ENCODE assay signal across 8 mouse cellular contexts in the genomic region with DNA sequence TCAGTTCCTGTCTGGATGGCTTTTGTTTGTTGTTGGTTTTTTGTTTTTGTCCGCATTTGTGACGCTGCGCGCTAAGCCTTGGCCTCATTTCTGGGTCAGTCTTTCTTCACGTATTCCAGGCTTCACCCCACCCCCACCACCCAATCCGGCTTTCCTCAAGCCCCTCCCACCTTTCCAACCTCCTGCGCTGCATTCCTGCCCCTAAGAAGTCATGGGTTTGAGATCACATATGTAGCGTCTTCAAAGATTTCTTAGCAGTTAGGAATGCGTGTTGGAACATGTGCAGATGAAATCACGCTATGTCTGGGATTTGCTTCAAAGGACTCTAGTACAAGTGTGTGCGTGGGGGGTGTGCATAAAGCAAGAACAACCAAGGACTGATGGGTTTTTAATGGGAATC. TPM values are rescaled to one million over a fixed set of nuclear protein-coding genes. Genes with fewer than 3 reads are reported as not detected.
DNase-seq lines count a peak whose midpoint lies in the region; ATAC-seq and TF ChIP-seq lines count a peak whose summit lies in the region.

No protein-coding gene starts in this region.

- peak overlapping the region; percentile 66 for H3K4me2 ChIP-seq in heart, embryonic 14.5 days (ENCODE audit: low read length)
- peak overlapping the region; percentile 46 for H3K4me2 ChIP-seq in hindbrain, embryonic 12.5 days (replicated peaks)
- peak overlapping the region; percentile 47 for H3K4me2 ChIP-seq in midbrain, embryonic 14.5 days (ENCODE audit: low read length)

- no peak for TF ChIP-seq CTCF in cortical plate, adult 2 months (IDR thresholded peaks at IDR 0.05; ENCODE audit: extremely low read depth, insufficient read depth, low read length)

- peak overlapping the region; percentile 18 to 37 for H3K4me3 ChIP-seq in heart, embryonic 14.5 days (ENCODE audit: control insufficient read depth in 1 of 2, insufficient read depth in 1 of 2, low read depth in 1 of 2, low read length in 2 of 2)
- peak overlapping the region; percentile 8; the same call in 1 of the 2 replicates for H3K4me3 ChIP-seq in cortical plate, adult 2 months (ENCODE audit: insufficient read depth, low read length)
- H3K4me3 ChIP-seq in hindbrain, embryonic 12.5 days: peak overlapping the region; percentile 14
- no peak overlapping the region; the same call in 1 of the 2 replicates for H3K4me3 ChIP-seq in midbrain, embryonic 14.5 days (replicated peaks; ENCODE audit: low read depth, low read length)

- 11% methylated on average over 11 of the region's 11 CpGs for WGBS in heart, embryonic 14.5 days
- WGBS in hindbrain, embryonic 12.5 days: 7% methylated on average over 11 of the region's 11 CpGs
- WGBS in midbrain, embryonic 14.5 days: 9% methylated on average over 11 of the region's 11 CpGs

- ATAC-seq in heart, embryonic 14.5 days (ENCODE audit: insufficient number of reproducible peaks, insufficient read depth, low FRiP score, low read depth): no peak
- peak; percentile 24; the same call in 1 of the 2 replicates for ATAC-seq in hindbrain, embryonic 12.5 days (ENCODE audit: low FRiP score)
- ATAC-seq in midbrain, embryonic 14.5 days (ENCODE audit: low FRiP score, low TSS enrichment): no peak

- no peak for DNase-seq in heart, adult 9 months (ENCODE audit: low spot score in 2 of 2)
- peak; percentile 43 for DNase-seq in midbrain, embryonic 14.5 days
- DNase-seq in adipocyte (ENCODE audit: low spot score): no peak
- DNase-seq in gastrocnemius, postnatal 10 days: no peak
- DNase-seq in ovary, adult 18-20 months (ENCODE audit: low spot score): no peak

- TF ChIP-seq POLR2A in cortical plate, adult 2 months (IDR thresholded peaks at IDR 0.05; ENCODE audit: extremely low read depth, insufficient read depth, low read length): no peak

- peaks cover 18 to 25% of the 10 kb centered on the region in 2 experiments for H3K4me1 ChIP-seq in heart, embryonic 14.5 days (ENCODE audit: control insufficient read depth in 2 of 2, insufficient read depth in 2 of 2, low read length in 2 of 2)
- H3K4me1 ChIP-seq in cortical plate, adult 2 months (ENCODE audit: control insufficient read depth, insufficient read depth, low read length): 0 out of 2 replicates have a peak, but pooled peaks cover 2% of the 10 kb centered on the region
- peaks cover 40% of the 10 kb centered on the region for H3K4me1 ChIP-seq in hindbrain, embryonic 12.5 days
- peaks cover 21% of the 10 kb centered on the region for H3K4me1 ChIP-seq in midbrain, embryonic 14.5 days (ENCODE audit: control insufficient read depth, insufficient read depth, low read length)

- H3K36me3 ChIP-seq in heart, embryonic 14.5 days (ENCODE audit: control insufficient read depth, insufficient read depth, low read length): no peaks in the 10 kb centered on the region
- H3K36me3 ChIP-seq in hindbrain, embryonic 12.5 days: 0 out of 2 replicates have a peak, but pooled peaks cover 6% of the 10 kb centered on the region
- H3K36me3 ChIP-seq in midbrain, embryonic 14.5 days (ENCODE audit: control insufficient read depth, insufficient read depth, low read length): no peaks in the 10 kb centered on the region

- no peak overlapping the region for H3K27ac ChIP-seq in heart, embryonic 14.5 days (replicated peaks in 1 of 2; ENCODE audit: control insufficient read depth in 1 of 2, insufficient read depth in 1 of 2, low read depth in 2 of 2, low read length in 2 of 2)
- H3K27ac ChIP-seq in cortical plate, adult 2 months (ENCODE audit: insufficient read depth, low read length): no peak overlapping the region
- H3K27ac ChIP-seq in hindbrain, embryonic 12.5 days: no peak overlapping the region
- no peak overlapping the region for H3K27ac ChIP-seq in midbrain, embryonic 14.5 days (replicated peaks; ENCODE audit: low read depth, low read length)

- no peaks in the 10 kb centered on the region for H3K9me3 ChIP-seq in heart, embryonic 14.5 days (ENCODE audit: control insufficient read depth, low read length)
- no peaks in the 10 kb centered on the region for H3K9me3 ChIP-seq in hindbrain, embryonic 12.5 days (replicated peaks)
- no peaks in the 10 kb centered on the region for H3K9me3 ChIP-seq in midbrain, embryonic 14.5 days (ENCODE audit: control insufficient read depth, low read length)

- H3K27me3 ChIP-seq in heart, embryonic 14.5 days (ENCODE audit: control insufficient read depth, insufficient read depth, low read length): no peaks in the 10 kb centered on the region
- peaks cover 16% of the 10 kb centered on the region; the same call in 1 of the 2 replicates for H3K27me3 ChIP-seq in hindbrain, embryonic 12.5 days
- no peaks in the 10 kb centered on the region for H3K27me3 ChIP-seq in midbrain, embryonic 14.5 days (ENCODE audit: control insufficient read depth, insufficient read depth, low read length)

- H3K9ac ChIP-seq in heart, embryonic 14.5 days (ENCODE audit: low read length): peak overlapping the region; percentile 58
- no peak overlapping the region for H3K9ac ChIP-seq in hindbrain, embryonic 12.5 days
- 0 out of 2 replicates have a peak overlapping the region, but pooled peaks have one; percentile 12 for H3K9ac ChIP-seq in midbrain, embryonic 14.5 days (replicated peaks; ENCODE audit: low read length)

RNA-seq across cellular contexts. Expression of gene Map2k6, which starts 50.3 kb away (rescaled TPM):
- 18.8 and 19.2 TPM in 2 replicates for polyA plus RNA-seq in heart, embryonic 14.5 days (2014; fragmentation: Nextera tagmentation; extraction: Ambion mirVana)
- polyA plus RNA-seq in cortical plate, adult 2 months (2012; rRNA removed): 10.1 and 11.0 TPM in 2 replicates
- polyA plus RNA-seq in hindbrain, embryonic 12.5 days (2016; fragmentation: Nextera tagmentation; extraction: Ambion mirVana): 27.8 and 34.4 TPM in 2 replicates
- 19.3 and 26.2 TPM in 2 replicates for polyA plus RNA-seq in midbrain, embryonic 14.5 days (2014; fragmentation: Nextera tagmentation; extraction: Ambion mirVana)
- total RNA-seq in gastrocnemius, postnatal 10 days (2021): 10 to 100 TPM; 25.2 to 31.6 TPM
